Mouse (Mus musculus) kidney, adult 2 months (tissue): ENCODE data around the gene Hcn1. TPM values are rescaled to one million over a fixed set of nuclear protein-coding genes. Genes with fewer than 3 reads are reported as not detected.

Source experiments
- DNase-seq: peaks from one replicate; pipeline ENCODE4 v3.0.0; 2021
- H3K27ac ChIP-seq: fragments of 200-500 bp; 2 replicates; pipeline ENCODE4 v1.5.1; 2012; ENCODE audit warnings: low read depth, low read length, control low read depth, inconsistent platforms; ENCODE audit not compliant: insufficient read depth
- H3K27me3 ChIP-seq: fragments of 200-500 bp; replicated peaks from 2 replicates; pipeline ENCODE4 v1.6.1; 2012; ENCODE audit warnings: mild to moderate bottlenecking, moderate library complexity, low read length, inconsistent platforms; ENCODE audit not compliant: control insufficient read depth, insufficient read depth
- H3K36me3 ChIP-seq: fragments of 200-500 bp; 2 replicates; pipeline ENCODE4 v1.6.1; 2012; ENCODE audit warnings: mild to moderate bottlenecking, moderate library complexity, low read length, inconsistent platforms; ENCODE audit not compliant: control insufficient read depth, insufficient read depth
- H3K4me1 ChIP-seq: fragments of 200-500 bp; 2 replicates; pipeline ENCODE4 v1.6.1; 2011; ENCODE audit warnings: low read length; ENCODE audit not compliant: control insufficient read depth, insufficient read depth
- H3K4me3 ChIP-seq: fragments of 200-500 bp; 2 replicates; pipeline ENCODE4 v1.5.1; 2011; ENCODE audit warnings: mild to moderate bottlenecking, low read depth, low read length, control low read depth; ENCODE audit not compliant: insufficient read depth
- CTCF ChIP-seq: fragments of 200-500 bp; conservative IDR thresholded peaks from 2 replicates; pipeline ENCODE4 v1.5.1; 2011; ENCODE audit warnings: low read depth, mild to moderate bottlenecking, control low read depth, low read length, moderate library complexity, mixed read lengths; ENCODE audit not compliant: insufficient read depth, insufficient read length
- POLR2A ChIP-seq: fragments of 200-500 bp; IDR thresholded peaks from one replicate; pipeline ENCODE4 v1.6.1; 2011; ENCODE audit warnings: low read depth, low read length, control low read depth
- WGBS: fragments of 180-500 bp; shearing (Covaris S2); methylation state at CpG from one replicate; pipeline ENCODE4 v1.1.7; 2018; 5-methylcytosine and 5-hydroxymethylcytosine counted together
- polyA plus RNA-seq: library from polyadenylated mRNA; depleted of rRNA; stranded (reverse); fragments of >200 nt; gene quantifications from 2 replicates; pipeline ENCODE4 v1.2.3, GENCODE M21; 2012

The Hcn1 gene
- polyA plus RNA-seq, 1 experiment: under 0.01 TPM

DNA sequence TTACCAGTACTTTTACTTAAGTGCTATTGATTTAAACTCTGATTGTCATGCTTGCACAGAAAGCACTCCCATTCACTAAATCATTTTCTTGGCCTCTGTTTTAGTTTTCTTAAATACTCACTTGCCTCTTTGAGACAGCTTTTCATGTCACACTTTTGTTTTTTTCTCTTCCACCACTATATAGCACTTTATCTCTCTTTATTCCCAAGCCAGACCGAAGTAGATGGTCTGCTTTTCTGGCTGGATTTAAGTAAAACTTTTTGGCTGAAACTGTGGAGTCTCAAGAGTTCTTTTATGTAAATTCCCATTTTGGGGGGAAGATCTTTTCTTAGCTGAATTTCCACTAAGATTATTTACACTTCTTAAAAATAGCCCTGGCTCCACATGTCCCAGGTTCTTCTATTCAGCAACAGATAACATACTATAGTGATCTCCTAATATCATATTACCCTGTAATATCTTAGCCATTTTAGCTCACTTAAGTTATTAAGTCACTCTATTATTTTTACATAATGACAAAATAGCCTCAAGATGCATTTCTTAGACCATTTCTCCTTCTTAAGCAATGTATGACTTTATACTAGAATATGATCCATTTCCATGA lies 92.7 kb downstream of the Hcn1 start:
- Histone ChIP-seq H3K4me3 (no peak overlapping the region), H3K27ac (no peak overlapping the region), H3K36me3 (no peaks in the 10 kb centered on the region), H3K27me3 (no peaks in the 10 kb centered on the region; the same call in 1 of the 2 replicates), H3K4me1 (no peaks in the 10 kb centered on the region)
- DNase-seq: no peak
- TF ChIP-seq POLR2A: no peak
- no peak for TF ChIP-seq CTCF
- 77% methylated on average over 1 of the region's 1 CpGs for WGBS

DNA sequence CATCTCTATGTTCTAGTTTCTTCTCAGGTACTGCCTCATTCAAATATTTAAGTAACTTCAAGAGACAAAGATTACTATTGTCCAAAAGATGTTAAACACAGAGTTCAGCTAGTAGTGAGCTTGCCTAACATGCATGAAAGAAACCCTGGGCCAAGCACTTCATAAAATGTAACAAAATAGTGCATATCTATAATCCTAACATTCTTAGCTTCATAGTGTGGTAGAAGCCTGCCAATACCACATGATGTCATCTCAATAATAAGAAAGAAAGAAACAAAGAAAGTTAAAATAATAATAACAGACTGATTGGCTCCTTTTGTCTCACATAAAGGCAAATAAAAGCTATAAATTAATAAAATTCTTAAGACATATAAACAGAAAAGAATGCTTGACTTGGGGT lies 103.5 kb downstream of the Hcn1 start:
- TF ChIP-seq POLR2A (no peak), CTCF (no peak)
- Histone ChIP-seq H3K4me1 (no peaks in the 10 kb centered on the region), H3K36me3 (no peaks in the 10 kb centered on the region), H3K4me3 (no peak overlapping the region), H3K27ac (no peak overlapping the region), H3K27me3 (no peaks in the 10 kb centered on the region)
- DNase-seq: no peak

- H3K27ac ChIP-seq: no peak overlapping the region
- H3K4me3 ChIP-seq: no peak overlapping the region
- 68% methylated on average over 3 of the region's 3 CpGs for WGBS
- H3K27me3 ChIP-seq: no peaks in the 10 kb centered on the region
- H3K36me3 ChIP-seq: no peaks in the 10 kb centered on the region
- H3K4me1 ChIP-seq: no peaks in the 10 kb centered on the region
- TF ChIP-seq CTCF (no peak), POLR2A (no peak)
- no peak for DNase-seq
Measured at GRCm38 (mm10) chr13:117705997-117706396, 103.9 kb downstream of the Hcn1 start.

DNA sequence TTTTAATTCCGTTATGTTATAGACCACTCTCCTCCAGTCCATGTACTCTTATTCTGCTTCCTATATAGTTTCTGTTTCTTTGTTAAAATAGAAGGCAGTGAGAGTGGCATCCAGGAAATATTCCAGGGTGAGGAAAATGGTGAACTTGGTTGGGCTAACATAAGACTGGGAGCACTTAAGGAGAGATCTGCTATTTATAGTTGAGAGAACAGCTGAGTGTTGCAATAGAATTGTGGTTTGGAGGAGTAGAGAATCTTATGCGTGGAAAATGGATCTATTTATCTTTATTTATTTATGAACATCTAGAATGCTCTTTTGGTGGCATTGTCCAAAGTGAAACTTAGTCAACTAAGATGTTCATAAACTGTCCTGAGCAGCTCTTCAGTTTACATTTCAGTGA lies 104.4 kb downstream of the Hcn1 start:
- DNase-seq: no peak
- Histone ChIP-seq H3K27me3 (no peaks in the 10 kb centered on the region), H3K27ac (no peak overlapping the region), H3K36me3 (no peaks in the 10 kb centered on the region), H3K4me1 (no peaks in the 10 kb centered on the region), H3K4me3 (no peak overlapping the region)
- WGBS: 72% methylated on average over 2 of the region's 2 CpGs
- TF ChIP-seq CTCF (no peak), POLR2A (no peak)

DNA sequence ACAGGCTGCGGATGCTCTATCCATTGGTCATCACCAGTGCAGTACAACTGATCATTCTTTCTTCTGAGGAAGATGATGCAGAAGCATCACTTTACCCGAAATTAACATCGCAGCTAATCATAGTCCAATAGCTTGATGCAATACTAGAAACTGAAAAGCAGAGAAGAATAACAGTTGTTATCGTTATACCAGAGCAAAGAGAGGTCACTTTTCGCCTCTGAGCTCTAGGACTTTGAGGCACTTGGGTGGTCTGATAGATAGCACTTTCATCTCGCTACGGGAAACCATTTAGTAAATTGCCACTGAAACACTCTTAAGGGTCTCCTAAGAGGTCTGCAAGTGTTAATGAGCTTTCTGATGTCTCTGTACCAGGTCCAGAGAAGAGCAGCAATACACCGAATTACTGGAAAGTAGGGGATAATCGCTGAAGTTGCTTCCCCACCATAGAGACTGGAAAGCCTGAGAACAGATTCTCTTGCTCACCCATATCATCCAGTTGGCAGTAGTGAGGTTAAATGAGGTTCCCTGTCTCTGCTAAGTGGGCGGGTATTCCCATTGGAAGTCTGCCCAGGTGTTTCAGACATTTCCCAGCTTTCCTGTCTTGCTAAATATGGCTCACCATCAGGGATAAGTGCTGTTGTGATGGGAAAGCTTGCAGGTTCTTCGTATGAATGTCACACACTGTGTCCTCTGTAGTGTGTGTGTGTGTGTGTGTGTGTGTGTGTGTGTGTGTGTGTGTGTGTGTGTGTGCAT lies 105.0 kb downstream of the Hcn1 start:
- 61% methylated on average over 11 of the region's 11 CpGs for WGBS
- TF ChIP-seq CTCF (no peak), POLR2A (no peak)
- H3K4me1 ChIP-seq: no peaks in the 10 kb centered on the region
- H3K4me3 ChIP-seq: no peak overlapping the region
- no peaks in the 10 kb centered on the region for H3K27me3 ChIP-seq
- no peak overlapping the region for H3K27ac ChIP-seq
- no peaks in the 10 kb centered on the region for H3K36me3 ChIP-seq
- DNase-seq: no peak

DNA sequence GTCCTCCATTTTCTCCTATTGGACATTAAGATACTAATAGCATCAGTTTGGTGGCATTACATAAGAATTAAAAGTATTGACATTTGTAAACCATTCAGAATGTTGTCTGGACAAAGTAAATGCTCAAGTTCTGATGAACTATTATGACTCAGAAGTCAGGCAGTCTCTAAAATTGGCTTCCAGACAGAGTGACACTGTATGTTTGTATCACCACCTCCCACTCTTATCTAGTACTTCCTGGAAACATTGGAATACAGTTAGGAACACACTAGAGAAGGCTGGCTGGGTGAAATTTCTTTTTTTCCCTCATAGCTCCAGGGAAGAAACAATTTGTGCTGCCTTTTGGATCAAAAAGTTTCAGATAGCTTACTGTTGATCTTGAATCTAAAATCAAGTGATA lies 108.7 kb downstream of the Hcn1 start:
- Histone ChIP-seq H3K27ac (no peak overlapping the region), H3K27me3 (no peaks in the 10 kb centered on the region), H3K4me1 (no peaks in the 10 kb centered on the region), H3K4me3 (no peak overlapping the region), H3K36me3 (no peaks in the 10 kb centered on the region)
- no peak for DNase-seq
- TF ChIP-seq POLR2A: no peak
- no peak for TF ChIP-seq CTCF

- Histone ChIP-seq H3K27me3 (no peaks in the 10 kb centered on the region), H3K4me1 (no peaks in the 10 kb centered on the region), H3K27ac (no peak overlapping the region), H3K4me3 (no peak overlapping the region), H3K36me3 (no peaks in the 10 kb centered on the region)
- 37% methylated on average over 4 of the region's 4 CpGs for WGBS
- TF ChIP-seq CTCF: no peak
- no peak for TF ChIP-seq POLR2A
- no peak for DNase-seq
Measured at GRCm38 (mm10) chr13:117722090-117722489, 120.0 kb downstream of the Hcn1 start.
